Mouse (Mus musculus) spleen, adult 18-20 months (tissue): Measurements from ENCODE around the gene Elavl4.

Source experiments
- DNase-seq, 2 experiments: peaks; one replicate each; pipeline ENCODE4 v3.0.0; 2022; ENCODE audit warnings: mixed read lengths in 2 of 2

Gene Elavl4

GRCm38 (mm10) chr4:110264345-110264943, 87.3 kb downstream of the Elavl4 start:
- no peak for DNase-seq

- DNase-seq = no peak
Observed at GRCm38 (mm10) chr4:110257360-110257759, 94.3 kb downstream of the Elavl4 start.

- no peak for DNase-seq
Observed at GRCm38 (mm10) chr4:110255617-110256016, 96.1 kb downstream of the Elavl4 start.

- no peak for DNase-seq
Observed at GRCm38 (mm10) chr4:110250055-110250454, 101.7 kb downstream of the Elavl4 start.

DNA sequence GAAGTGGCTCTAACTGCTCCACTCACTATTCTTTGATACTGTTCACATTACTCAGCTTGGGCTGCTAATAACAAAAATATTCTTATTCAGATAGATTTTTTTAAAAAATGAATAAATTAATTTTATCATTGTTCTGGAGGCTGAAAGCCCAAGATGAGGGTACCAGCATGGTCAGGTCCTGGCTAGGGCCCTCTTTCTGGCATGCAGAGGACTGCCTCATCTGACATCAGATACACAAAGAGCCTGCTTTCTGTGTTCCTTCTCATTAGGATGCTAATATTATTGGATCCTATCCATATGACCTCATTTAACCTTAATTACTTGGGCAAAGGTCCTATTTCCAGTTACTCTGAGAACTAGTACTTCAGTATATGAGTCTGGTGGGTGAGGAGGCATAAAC, 108.8 kb downstream of the Elavl4 start:
- no peak for DNase-seq

- DNase-seq = no peak
Observed at GRCm38 (mm10) chr4:110234554-110234953, 117.2 kb downstream of the Elavl4 start.

- DNase-seq = no peak
Observed at GRCm38 (mm10) chr4:110232327-110232726, 119.4 kb downstream of the Elavl4 start.

DNA sequence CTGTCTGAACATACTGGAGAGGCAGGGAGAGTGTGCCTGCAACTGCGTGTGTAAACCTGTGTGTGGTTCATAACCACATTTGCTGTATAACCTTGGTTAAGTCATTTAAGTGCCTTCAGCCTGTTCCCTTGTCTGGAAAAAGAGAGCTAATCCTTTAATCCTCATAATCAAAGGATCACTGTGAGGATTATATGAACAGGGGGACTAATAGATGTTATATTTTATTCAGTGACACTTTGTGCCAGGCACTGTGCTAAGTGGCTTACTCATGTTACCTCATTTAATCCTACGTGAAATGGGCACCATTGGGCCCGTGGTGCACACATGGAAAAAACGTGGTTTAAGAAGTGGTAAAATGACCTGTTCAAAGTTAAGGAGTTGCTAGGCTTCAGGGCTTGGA, 119.9 kb downstream of the Elavl4 start:
- no peak for DNase-seq

GRCm38 (mm10) chr4:110229652-110230051, 122.1 kb downstream of the Elavl4 start:
- no peak for DNase-seq

DNA sequence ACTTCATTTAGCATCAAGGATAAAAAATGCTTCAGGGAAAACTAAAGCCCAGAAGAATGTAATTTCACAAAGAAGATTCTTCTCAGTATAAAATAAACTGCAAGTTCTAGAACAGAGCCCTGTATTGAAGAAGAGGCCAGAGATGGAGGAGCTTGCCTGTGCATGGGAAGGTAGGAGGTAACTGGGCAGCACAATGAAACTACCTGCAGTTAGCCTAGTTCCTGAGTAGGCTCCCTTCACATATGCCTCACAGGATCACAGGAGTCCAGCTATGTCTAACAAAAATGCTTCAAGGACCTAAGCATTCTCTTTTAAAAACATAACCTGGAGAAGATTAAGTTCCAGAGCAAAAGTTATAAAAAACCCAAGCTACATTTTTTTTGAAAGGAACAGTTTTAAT, 122.5 kb downstream of the Elavl4 start:
- DNase-seq = no peak

GRCm38 (mm10) chr4:110227621-110228031, 124.1 kb downstream of the Elavl4 start:
- no peak for DNase-seq

- DNase-seq = no peak
Observed at GRCm38 (mm10) chr4:110225492-110225891, 126.2 kb downstream of the Elavl4 start.

DNA sequence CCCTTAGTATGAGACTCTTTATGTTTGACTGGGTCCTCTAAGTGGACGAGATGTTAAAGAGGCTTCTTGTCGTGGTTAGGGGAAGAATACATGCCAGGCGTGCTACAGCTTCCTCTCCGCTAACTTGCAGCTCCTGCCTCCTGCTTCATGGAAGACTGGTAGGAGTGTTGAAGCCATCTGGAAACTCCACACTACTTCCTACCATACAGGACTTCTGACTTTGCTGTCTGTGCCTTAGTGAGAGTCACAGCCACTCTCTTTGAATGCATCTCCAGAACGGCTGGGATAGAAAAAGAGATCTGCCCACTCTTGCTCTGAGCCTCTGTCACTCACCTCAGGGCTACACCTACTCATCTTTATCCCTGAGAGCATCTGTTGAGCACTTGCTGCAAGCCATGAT, 132.9 kb downstream of the Elavl4 start:
- no peak for DNase-seq

- no peak for DNase-seq
Observed at GRCm38 (mm10) chr4:110217553-110217952, 134.2 kb downstream of the Elavl4 start.

DNA sequence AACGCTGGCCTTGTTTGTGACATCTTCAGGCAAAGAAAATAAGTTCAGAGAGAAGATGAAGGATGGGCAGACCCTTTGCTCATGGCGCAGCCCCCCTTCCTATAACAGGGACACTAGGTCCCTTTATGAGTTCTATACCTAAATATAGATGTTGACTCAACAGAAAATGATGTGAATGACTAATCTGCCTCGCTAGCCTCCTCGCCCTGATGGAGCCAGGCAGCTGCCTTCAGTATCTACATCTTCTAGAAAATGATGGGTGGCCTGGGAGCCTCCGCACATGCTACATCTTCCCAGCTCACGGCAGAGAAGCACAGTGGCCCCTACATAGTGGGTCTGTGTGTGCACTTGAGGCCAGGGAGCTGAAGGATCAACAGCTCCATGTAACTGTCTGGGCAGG, 137.2 kb downstream of the Elavl4 start:
- DNase-seq = no peak

- DNase-seq = no peak
Observed at GRCm38 (mm10) chr4:110213666-110214065, 138.0 kb downstream of the Elavl4 start.

- no peak for DNase-seq
Observed at GRCm38 (mm10) chr4:110210246-110210645, 141.5 kb downstream of the Elavl4 start.

- no peak for DNase-seq
Observed at GRCm38 (mm10) chr4:110209613-110210012, 142.1 kb downstream of the Elavl4 start.

- DNase-seq = no peak
Observed at GRCm38 (mm10) chr4:110201680-110202079, 150.0 kb downstream of the Elavl4 start.

DNA sequence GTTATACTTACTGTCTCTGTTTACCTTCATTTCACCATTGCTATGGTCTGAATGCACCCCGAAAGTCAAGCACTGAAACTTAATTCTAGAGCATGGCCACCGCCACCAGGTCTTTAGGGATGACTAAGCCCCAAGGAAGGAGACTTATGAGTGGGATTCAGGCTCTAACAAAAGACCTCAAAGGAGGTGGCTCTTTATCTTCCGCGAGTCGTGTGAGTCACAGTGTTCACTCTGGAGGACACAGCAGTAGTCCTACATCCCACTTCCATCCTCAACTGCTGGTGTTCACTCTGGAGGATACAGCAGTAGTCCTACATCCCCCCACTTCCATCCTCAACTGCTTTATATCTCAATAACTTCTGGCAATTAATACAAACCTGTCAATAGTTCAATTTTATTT, 151.8 kb downstream of the Elavl4 start:
- DNase-seq = no peak

GRCm38 (mm10) chr4:110198600-110198999, 153.1 kb downstream of the Elavl4 start:
- DNase-seq = no peak

DNA sequence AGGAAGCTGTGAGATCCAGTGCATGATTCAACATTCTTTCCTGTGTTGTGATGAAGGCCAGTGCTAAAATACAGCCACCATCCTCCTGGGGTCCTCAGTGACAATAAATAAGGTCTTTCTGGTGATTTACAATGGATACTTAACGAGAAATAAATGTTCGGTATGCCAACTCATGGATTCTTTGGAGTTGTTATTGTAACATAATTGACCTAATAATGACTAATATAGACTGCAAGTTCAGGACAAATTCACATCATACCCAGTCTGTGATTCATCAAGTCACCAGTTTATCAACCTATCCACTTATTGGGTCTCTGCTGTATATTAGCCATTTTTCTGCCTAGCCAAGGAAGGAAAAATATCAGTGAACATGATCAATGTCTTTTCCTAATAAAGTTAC, 174.4 kb downstream of the Elavl4 start:
- no peak for DNase-seq

DNA sequence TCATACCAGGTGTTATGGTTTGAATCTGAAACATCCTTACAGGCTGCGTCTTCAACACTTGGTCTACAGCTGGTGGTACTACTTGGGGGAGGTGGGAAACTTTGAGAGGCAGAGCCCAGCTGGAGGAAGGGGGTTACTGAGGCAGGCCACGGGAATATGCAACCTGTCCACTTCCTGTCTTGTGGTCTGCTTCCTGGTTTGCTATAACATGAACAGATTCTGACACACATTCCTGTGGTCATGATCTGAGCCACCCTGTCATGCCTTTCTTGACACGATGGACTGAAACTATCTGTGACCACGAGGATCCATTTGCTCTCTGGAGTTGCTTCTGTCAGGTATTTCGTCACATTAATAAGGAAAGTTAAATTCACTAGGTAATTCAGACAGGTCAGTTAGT, 179.7 kb downstream of the Elavl4 start:
- no peak for DNase-seq

DNA sequence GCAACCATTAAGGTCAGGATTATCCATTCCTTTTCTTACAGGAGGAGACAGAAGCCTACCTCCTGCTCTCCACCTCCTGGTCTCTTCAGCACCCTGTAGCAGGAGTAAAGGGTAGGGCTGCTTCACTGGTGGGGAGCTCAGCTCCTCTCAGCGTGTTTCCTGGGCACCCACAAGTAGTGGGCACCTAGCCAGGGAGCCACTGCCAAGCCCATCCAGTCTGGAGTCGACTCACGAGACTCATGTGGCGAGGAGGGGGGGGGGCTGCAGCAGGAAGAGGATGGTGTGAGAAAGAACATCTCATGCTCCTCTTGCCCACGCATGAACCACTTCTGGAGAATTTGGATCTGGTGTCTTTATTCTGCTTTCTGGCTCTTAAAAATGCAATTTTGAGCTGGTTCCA, 186.5 kb downstream of the Elavl4 start:
- no peak for DNase-seq

DNA sequence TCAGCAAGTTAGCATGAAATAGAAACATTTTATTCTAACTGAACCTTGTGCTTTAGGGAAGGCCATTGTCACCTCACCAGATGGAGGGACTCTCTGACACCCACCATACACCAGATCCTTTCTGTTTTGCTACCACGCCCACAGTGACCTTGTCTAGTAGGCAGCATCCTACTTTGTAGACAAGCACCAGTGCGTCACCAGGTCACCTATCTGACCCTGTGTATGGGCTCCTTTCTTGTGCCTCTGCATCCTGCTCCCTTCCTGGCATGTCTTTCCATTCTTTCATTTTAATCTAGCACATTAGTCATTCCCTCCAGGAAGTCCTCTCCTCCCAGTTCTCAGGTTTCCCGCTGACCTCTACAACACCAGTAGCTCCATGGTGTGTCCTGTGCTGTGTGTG, 190.1 kb downstream of the Elavl4 start:
- no peak for DNase-seq
